Mouse (Mus musculus) subcutaneous adipose tissue, adult 2 months (tissue): ENCODE measurements around the gene Olfr6. TPM values are rescaled to one million over a fixed set of nuclear protein-coding genes. Genes with fewer than 3 reads are reported as not detected.

Source experiments
- polyA plus RNA-seq: library from polyadenylated mRNA; depleted of rRNA; stranded (reverse); fragments of >200 nt; gene quantifications from 2 replicates; pipeline ENCODE4 v1.2.3, GENCODE M21; 2012; ENCODE audit warnings: low replicate concordance; rRNA removed

Olfr6 gene
- not detected in 2 replicates for polyA plus RNA-seq

GRCm38 (mm10) chr7:106963837-106964236 is at the start of gene Olfr6:
Gene Olfr6 (minus strand): TSS chr7:106963937.

GRCm38 (mm10) chr7:107005972-107006371 is 42.2 kb upstream of the Olfr6 start, which contains the start of gene Olfr2:
Gene Olfr2 (minus strand): TSS chr7:107006072.

GRCm38 (mm10) chr7:106975353-106975752 is 11.6 kb upstream of the Olfr6 start, which contains the start of gene Olfr711:
Gene Olfr711 (minus strand): TSS chr7:106975453.

GRCm38 (mm10) chr7:106948212-106948611 is 15.5 kb downstream of the Olfr6 start, which contains the start of gene Olfr710:
Gene Olfr710 (minus strand): TSS chr7:106948312.

GRCm38 (mm10) chr7:106932119-106932518 is 31.6 kb downstream of the Olfr6 start, which contains the start of gene Olfr709-ps1:
Gene Olfr709-ps1 (minus strand): TSS chr7:106932219.

GRCm38 (mm10) chr7:106907676-106908075 is 56.1 kb downstream of the Olfr6 start, which contains the start of gene Olfr1532-ps1:
Gene Olfr1532-ps1 (plus strand): TSS chr7:106908001.

Other genes starting within 250 kb of the Olfr6 start
- gene Olfr695, start 247.5 kb downstream of the Olfr6 start, polyA plus RNA-seq = not detected in 2 replicates
- not detected in 2 replicates for gene Olfr697, start 221.5 kb downstream of the Olfr6 start, polyA plus RNA-seq
- not detected in 2 replicates for gene Olfr698, start 208.5 kb downstream of the Olfr6 start, polyA plus RNA-seq
- gene Olfr699, start 170.7 kb downstream of the Olfr6 start, polyA plus RNA-seq = not detected in 2 replicates
- not detected in 2 replicates for gene Olfr700, start 155.1 kb downstream of the Olfr6 start, polyA plus RNA-seq
- not detected in 2 replicates for gene Olfr701, start 149.8 kb downstream of the Olfr6 start, polyA plus RNA-seq
- gene Olfr702, start 130.0 kb downstream of the Olfr6 start, polyA plus RNA-seq = not detected in 2 replicates
- gene Olfr703, start 120.6 kb downstream of the Olfr6 start, polyA plus RNA-seq = not detected in 2 replicates
- not detected in 2 replicates for gene Olfr704, start 100.8 kb downstream of the Olfr6 start, polyA plus RNA-seq
- gene Olfr705, start 87.0 kb downstream of the Olfr6 start, polyA plus RNA-seq = not detected in 2 replicates
- gene Olfr706, start 75.8 kb downstream of the Olfr6 start, polyA plus RNA-seq = not detected in 2 replicates
- not detected in 2 replicates for gene Olfr707, start 62.7 kb downstream of the Olfr6 start, polyA plus RNA-seq
- not detected in 2 replicates for gene Olfr1532-ps1, start 55.9 kb downstream of the Olfr6 start, polyA plus RNA-seq
- not detected in 2 replicates for gene Olfr709-ps1, start 31.7 kb downstream of the Olfr6 start, polyA plus RNA-seq
- not detected in 2 replicates for gene Olfr710, start 15.6 kb downstream of the Olfr6 start, polyA plus RNA-seq
- gene Olfr711, start 11.5 kb upstream of the Olfr6 start, polyA plus RNA-seq = not detected in 2 replicates
- gene Olfr2, start 42.1 kb upstream of the Olfr6 start, polyA plus RNA-seq = not detected in 2 replicates
- gene Olfr713, start 67.2 kb upstream of the Olfr6 start, polyA plus RNA-seq = not detected in 2 replicates
- gene Olfr714, start 107.0 kb upstream of the Olfr6 start, polyA plus RNA-seq = not detected in 2 replicates
- not detected in 2 replicates for gene Olfr17, start 129.3 kb upstream of the Olfr6 start, polyA plus RNA-seq
- not detected in 2 replicates for gene Olfr715b, start 146.4 kb upstream of the Olfr6 start, polyA plus RNA-seq
- not detected in 2 replicates for gene Olfr715, start 167.1 kb upstream of the Olfr6 start, polyA plus RNA-seq
- not detected in 2 replicates for gene Olfr716, start 174.4 kb upstream of the Olfr6 start, polyA plus RNA-seq
- gene Nlrp14, start 203.1 kb upstream of the Olfr6 start, polyA plus RNA-seq = not detected in 2 replicates
- gene Rbmxl2, start 245.5 kb upstream of the Olfr6 start, polyA plus RNA-seq = not detected in 2 replicates